Mouse (Mus musculus) limb, embryonic 13.5 days (tissue): Measurements from ENCODE around the gene Hivep3. TPM values are rescaled to one million over a fixed set of nuclear protein-coding genes. Genes with fewer than 3 reads are reported as not detected.

Experiments used
- ATAC-seq: fragments of 200-750 bp; cut with Nextera tagmentation; 2 replicates; pipeline ENCODE4 v1.8.0; 2017; ENCODE audit warnings: low read depth, moderate number of reproducible peaks, moderate TSS enrichment; ENCODE audit not compliant: low FRiP score
- H3K27ac ChIP-seq: fragments of 300-500 bp; sonication (generic); 2 replicates; pipeline ENCODE4 v1.5.1; 2015; ENCODE audit warnings: inconsistent platforms, mild to moderate bottlenecking, moderate library complexity
- H3K27me3 ChIP-seq: fragments of 300-500 bp; sonication (generic); 2 replicates; pipeline ENCODE4 v1.6.1; 2015; ENCODE audit warnings: mild to moderate bottlenecking, inconsistent platforms
- H3K36me3 ChIP-seq: fragments of 300-500 bp; sonication (generic); 2 replicates; pipeline ENCODE4 v1.6.1; 2015; ENCODE audit warnings: inconsistent platforms, mild to moderate bottlenecking, moderate library complexity
- H3K4me1 ChIP-seq: fragments of 300-500 bp; sonication (generic); 2 replicates; pipeline ENCODE4 v1.6.1; 2015; ENCODE audit warnings: inconsistent platforms
- H3K4me2 ChIP-seq: fragments of 300-500 bp; sonication (generic); replicated peaks from 2 replicates; pipeline ENCODE4 v1.6.1; 2015; ENCODE audit warnings: inconsistent platforms, mild to moderate bottlenecking, moderate library complexity
- H3K4me3 ChIP-seq: fragments of 300-500 bp; sonication (generic); 2 replicates; pipeline ENCODE4 v1.5.1; 2015; ENCODE audit warnings: moderate library complexity, mild to moderate bottlenecking, inconsistent platforms
- H3K9ac ChIP-seq: fragments of 300-500 bp; sonication (generic); 2 replicates; pipeline ENCODE4 v1.6.1; 2015; ENCODE audit warnings: mild to moderate bottlenecking, inconsistent platforms
- H3K9me3 ChIP-seq: fragments of 300-500 bp; sonication (generic); 2 replicates; pipeline ENCODE4 v1.6.1; 2016; ENCODE audit warnings: inconsistent platforms
- WGBS: fragments of 180-500 bp; shearing (Covaris S2); methylation state at CpG from one replicate; pipeline ENCODE4 v1.1.7; 2015; 5-methylcytosine and 5-hydroxymethylcytosine counted together
- polyA plus RNA-seq: library from polyadenylated mRNA; unstranded; fragments of >200 nt; fragmentation: Nextera tagmentation; extraction: Ambion mirVana; gene quantifications from 2 replicates; pipeline ENCODE4 v1.2.1, GENCODE M21; 2015

Gene Hivep3
- polyA plus RNA-seq, 1 experiment from 2014 or later: 2.1 TPM

- 47% methylated on average over 6 of the region's 6 CpGs for WGBS
- ATAC-seq: no peak
- Histone ChIP-seq H3K27me3 (peaks cover 16% of the 10 kb centered on the region), H3K9me3 (no peaks in the 10 kb centered on the region), H3K4me3 (no peak overlapping the region), H3K4me1 (peaks cover 14% of the 10 kb centered on the region), H3K4me2 (no peak overlapping the region), H3K9ac (no peak overlapping the region), H3K27ac (no peak overlapping the region), H3K36me3 (no peaks in the 10 kb centered on the region)
Observed at GRCm38 (mm10) chr4:120150345-120150920, 416.8 kb downstream of the Hivep3 start.

GRCm38 (mm10) chr4:120151906-120152305, 418.3 kb downstream of the Hivep3 start:
- Histone ChIP-seq H3K9me3 (no peaks in the 10 kb centered on the region), H3K4me2 (no peak overlapping the region), H3K27ac (no peak overlapping the region), H3K9ac (no peak overlapping the region), H3K36me3 (no peaks in the 10 kb centered on the region), H3K4me3 (no peak overlapping the region), H3K27me3 (peaks cover 16% of the 10 kb centered on the region), H3K4me1 (peaks cover 14% of the 10 kb centered on the region)
- ATAC-seq: no peak
- 85% methylated on average over 6 of the region's 6 CpGs for WGBS

- Histone ChIP-seq H3K9me3 (no peaks in the 10 kb centered on the region), H3K27ac (no peak overlapping the region), H3K36me3 (no peaks in the 10 kb centered on the region), H3K4me1 (peaks cover 14% of the 10 kb centered on the region), H3K27me3 (peaks cover 16% of the 10 kb centered on the region), H3K4me2 (no peak overlapping the region), H3K4me3 (no peak overlapping the region), H3K9ac (no peak overlapping the region)
- ATAC-seq: no peak
- 68% methylated on average over 4 of the region's 4 CpGs for WGBS
Observed at GRCm38 (mm10) chr4:120152648-120153047, 419.1 kb downstream of the Hivep3 start.

GRCm38 (mm10) chr4:120153736-120154135, 420.2 kb downstream of the Hivep3 start:
- Histone ChIP-seq H3K4me3 (no peak overlapping the region), H3K9ac (no peak overlapping the region), H3K4me1 (peaks cover 6% of the 10 kb centered on the region), H3K4me2 (no peak overlapping the region), H3K36me3 (no peaks in the 10 kb centered on the region), H3K9me3 (no peaks in the 10 kb centered on the region), H3K27me3 (peaks cover 16% of the 10 kb centered on the region; the same call in 1 of the 2 replicates), H3K27ac (no peak overlapping the region)
- ATAC-seq: no peak
- WGBS: 83% methylated on average over 3 of the region's 3 CpGs

GRCm38 (mm10) chr4:120158714-120159310, 425.2 kb downstream of the Hivep3 start:
- peaks cover 10% of the 10 kb centered on the region for H3K27me3 ChIP-seq
- H3K4me3 ChIP-seq: no peak overlapping the region
- H3K9ac ChIP-seq: no peak overlapping the region
- H3K9me3 ChIP-seq: no peaks in the 10 kb centered on the region
- H3K27ac ChIP-seq: no peak overlapping the region
- H3K4me2 ChIP-seq: no peak overlapping the region
- no peaks in the 10 kb centered on the region for H3K36me3 ChIP-seq
- peaks cover 32% of the 10 kb centered on the region for H3K4me1 ChIP-seq
- 55% methylated on average over 5 of the region's 5 CpGs for WGBS
- ATAC-seq: no peak

- Histone ChIP-seq H3K36me3 (no peaks in the 10 kb centered on the region), H3K9me3 (no peaks in the 10 kb centered on the region), H3K27me3 (peaks cover 10% of the 10 kb centered on the region), H3K4me2 (peak within 1 kb of the TSS; percentile 45), H3K27ac (no peak within 1 kb of the TSS), H3K9ac (0 out of 2 replicates have a peak within 1 kb of the TSS, but pooled peaks have one; percentile 35), H3K4me1 (peaks cover 37% of the 10 kb centered on the region), H3K4me3 (peak within 1 kb of the TSS; percentile 12)
- WGBS: 39% methylated on average over 29 of the region's 29 CpGs
- 0 out of 2 replicates have a peak, but pooled peaks have one; percentile 17 for ATAC-seq
Observed at GRCm38 (mm10) chr4:120161166-120161949, 427.8 kb downstream of the Hivep3 start, which contains the start of gene Edn2. Gene Edn2 (plus strand): TSS chr4:120161206.

GRCm38 (mm10) chr4:120162586-120162985, 429.0 kb downstream of the Hivep3 start:
- Histone ChIP-seq H3K27me3 (peaks cover 10% of the 10 kb centered on the region), H3K9ac (no peak overlapping the region), H3K4me3 (no peak overlapping the region), H3K9me3 (no peaks in the 10 kb centered on the region), H3K4me1 (peaks cover 37% of the 10 kb centered on the region), H3K27ac (peak overlapping the region; percentile 28; the same call in 1 of the 2 replicates), H3K4me2 (0 out of 2 replicates have a peak overlapping the region, but pooled peaks have one; percentile 11), H3K36me3 (no peaks in the 10 kb centered on the region)
- ATAC-seq: no peak
- 68% methylated on average over 8 of the region's 8 CpGs for WGBS

GRCm38 (mm10) chr4:120163242-120163641, 429.7 kb downstream of the Hivep3 start:
- 67% methylated on average over 11 of the region's 11 CpGs for WGBS
- peaks cover 10% of the 10 kb centered on the region for H3K27me3 ChIP-seq
- peaks cover 37% of the 10 kb centered on the region for H3K4me1 ChIP-seq
- no peaks in the 10 kb centered on the region for H3K9me3 ChIP-seq
- H3K36me3 ChIP-seq: no peaks in the 10 kb centered on the region
- H3K9ac ChIP-seq: no peak overlapping the region
- ATAC-seq: peak; percentile 68; the same call in 1 of the 2 replicates
- no peak overlapping the region for H3K4me2 ChIP-seq
- no peak overlapping the region for H3K4me3 ChIP-seq
- peak overlapping the region; percentile 28; the same call in 1 of the 2 replicates for H3K27ac ChIP-seq

- 84% methylated on average over 5 of the region's 5 CpGs for WGBS
- ATAC-seq: no peak
- Histone ChIP-seq H3K27me3 (peaks cover 10% of the 10 kb centered on the region), H3K27ac (no peak overlapping the region), H3K36me3 (no peaks in the 10 kb centered on the region), H3K9ac (no peak overlapping the region), H3K4me3 (no peak overlapping the region), H3K4me1 (peaks cover 37% of the 10 kb centered on the region), H3K4me2 (no peak overlapping the region), H3K9me3 (no peaks in the 10 kb centered on the region)
Observed at GRCm38 (mm10) chr4:120164316-120164715, 430.7 kb downstream of the Hivep3 start.

- Histone ChIP-seq H3K27ac (no peak overlapping the region), H3K9ac (no peak overlapping the region), H3K9me3 (no peaks in the 10 kb centered on the region), H3K4me1 (peaks cover 26% of the 10 kb centered on the region), H3K4me2 (no peak overlapping the region), H3K4me3 (no peak overlapping the region), H3K27me3 (no peaks in the 10 kb centered on the region), H3K36me3 (no peaks in the 10 kb centered on the region)
- ATAC-seq: no peak
- WGBS: 79% methylated on average over 6 of the region's 6 CpGs
Observed at GRCm38 (mm10) chr4:120167778-120168177, 434.2 kb downstream of the Hivep3 start.

- Histone ChIP-seq H3K4me2 (no peak overlapping the region), H3K4me1 (peaks cover 20% of the 10 kb centered on the region), H3K27me3 (no peaks in the 10 kb centered on the region), H3K9ac (no peak overlapping the region), H3K36me3 (no peaks in the 10 kb centered on the region), H3K27ac (no peak overlapping the region), H3K9me3 (no peaks in the 10 kb centered on the region), H3K4me3 (no peak overlapping the region)
- WGBS: 90% methylated on average over 4 of the region's 4 CpGs
- ATAC-seq: no peak
Observed at GRCm38 (mm10) chr4:120168346-120168745, 434.8 kb downstream of the Hivep3 start.

- no peak for ATAC-seq
- H3K27me3 ChIP-seq: no peaks in the 10 kb centered on the region
- 47% methylated on average over 9 of the region's 9 CpGs for whole genome bisulfite sequencing
- H3K4me2 ChIP-seq: no peak overlapping the region
- H3K4me3 ChIP-seq: no peak overlapping the region
- H3K9ac ChIP-seq: no peak overlapping the region
- peaks cover 11% of the 10 kb centered on the region for H3K4me1 ChIP-seq
- no peaks in the 10 kb centered on the region for H3K9me3 ChIP-seq
- no peaks in the 10 kb centered on the region for H3K36me3 ChIP-seq
- no peak overlapping the region for H3K27ac ChIP-seq
Observed at GRCm38 (mm10) chr4:120170387-120170936, 436.9 kb downstream of the Hivep3 start.
